Mouse (Mus musculus): Measurements from ENCODE around the gene Spaca9.

DNA sequence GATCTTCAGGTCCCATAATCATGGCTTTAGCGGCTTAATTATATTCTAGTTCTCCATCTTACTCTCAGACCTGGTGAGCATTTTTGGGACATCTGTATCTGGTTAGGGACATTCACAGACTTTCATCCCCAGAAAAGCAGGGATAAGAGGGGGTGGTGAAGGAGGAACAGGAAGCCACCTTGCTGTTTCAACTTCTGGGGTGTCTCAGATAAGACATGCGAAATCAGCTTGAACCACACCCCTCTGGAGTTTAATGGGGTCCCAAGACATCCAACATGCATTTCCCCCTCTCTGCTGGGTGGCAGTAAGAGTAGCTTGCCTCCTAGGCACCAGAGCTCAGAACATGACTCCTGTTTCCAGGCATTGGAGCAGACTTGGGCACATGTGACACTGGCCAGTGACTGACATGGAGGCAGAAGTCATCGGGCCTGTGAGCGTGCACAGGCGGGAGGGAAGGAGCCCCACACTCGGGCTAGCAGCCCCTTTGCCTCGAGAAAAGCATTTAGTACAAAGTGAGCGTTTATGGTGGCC is 6.6 kb upstream of the Spaca9 start:
- no peak for TF ChIP-seq CTCF (IDR thresholded peaks at IDR 0.05; ENCODE audit: extremely low read depth, insufficient read depth, insufficient read length, insufficient replicate concordance)
- TF ChIP-seq POLR2A (IDR thresholded peaks at IDR 0.05; ENCODE audit: low read depth, low read length) = no peak

Data from spleen, adult 2 months (tissue).